Mouse (Mus musculus): ENCODE data around the gene Vps13d. TPM values are rescaled to one million over a fixed set of nuclear protein-coding genes. Genes with fewer than 3 reads are reported as not detected.

Vps13d gene
- polyA plus RNA-seq, 1 experiment from 2014 or later = 14.7 TPM

DNA sequence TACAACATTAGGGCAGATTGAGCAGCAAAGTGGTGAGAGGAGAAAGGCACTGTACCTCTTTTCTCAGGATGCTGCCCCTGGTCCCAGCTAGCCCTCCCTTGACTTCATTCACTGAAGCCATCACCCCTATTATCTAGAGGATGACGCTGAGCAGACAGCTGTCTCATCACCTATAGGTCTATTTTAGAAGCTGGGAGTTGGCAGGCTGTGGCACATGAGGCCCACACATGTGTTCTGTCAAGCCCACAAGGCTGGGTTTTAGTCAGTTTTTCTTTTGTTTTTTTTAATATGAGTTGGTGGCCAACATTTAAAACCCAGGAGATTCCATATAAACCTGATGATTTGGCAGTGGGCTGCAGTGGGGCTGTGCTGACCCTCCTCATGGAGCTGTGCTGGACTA is 142.1 kb downstream of the Vps13d start:
- H3K36me3 ChIP-seq (ENCODE audit: insufficient read depth, low read length) = peaks cover 19% of the 10 kb centered on the region; the same call in 1 of the 2 replicates
- ATAC-seq (replicated peaks; ENCODE audit: low FRiP score, low read depth) (no peak), DNase-seq (ENCODE audit: low spot score) (no peak)
- H3K9ac ChIP-seq (ENCODE audit: low read depth, low read length) = no peak overlapping the region
- no peak for TF ChIP-seq CTCF (IDR thresholded peaks at IDR 0.05; ENCODE audit: low read depth)
- H3K4me3 ChIP-seq (replicated peaks; ENCODE audit: low read depth, low read length) = no peak overlapping the region
- peaks cover 7% of the 10 kb centered on the region; the same call in 1 of the 2 replicates for H3K4me1 ChIP-seq (replicated peaks; ENCODE audit: insufficient read depth, low read length)
- WGBS = 70% methylated on average over 1 of the region's 1 CpGs
- H3K4me2 ChIP-seq (ENCODE audit: low read length) = no peak overlapping the region
- peak overlapping the region; percentile 15; the same call in 1 of the 2 replicates for H3K27ac ChIP-seq
- no peaks in the 10 kb centered on the region for H3K9me3 ChIP-seq (replicated peaks; ENCODE audit: low read length)
- H3K27me3 ChIP-seq (ENCODE audit: insufficient read depth, low read length) = no peaks in the 10 kb centered on the region

DNA sequence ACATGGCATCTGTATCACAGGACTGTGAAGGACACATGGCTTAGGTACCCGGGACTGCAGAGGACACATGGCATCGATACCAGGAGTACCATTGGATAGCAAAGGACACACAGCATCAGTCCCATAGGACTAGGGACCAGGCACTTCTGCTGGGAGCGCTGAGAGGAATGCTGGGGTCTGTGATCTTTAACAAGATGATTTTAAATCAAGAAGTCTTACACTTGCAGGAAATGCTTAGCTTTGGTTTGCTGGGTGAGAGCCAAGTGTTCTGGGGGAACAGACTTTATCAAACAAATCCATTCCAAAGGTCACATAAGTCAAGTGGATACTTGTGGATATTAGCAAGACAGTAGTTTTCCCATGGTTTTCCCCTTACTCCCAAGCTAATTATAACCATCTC is 142.5 kb downstream of the Vps13d start:
- Histone ChIP-seq H3K36me3 (ENCODE audit: insufficient read depth, low read length) (peaks cover 19% of the 10 kb centered on the region; the same call in 1 of the 2 replicates), H3K4me1 (replicated peaks; ENCODE audit: insufficient read depth, low read length) (peaks cover 7% of the 10 kb centered on the region; the same call in 1 of the 2 replicates), H3K4me2 (ENCODE audit: low read length) (no peak overlapping the region), H3K9me3 (replicated peaks; ENCODE audit: low read length) (no peaks in the 10 kb centered on the region), H3K27ac (peak overlapping the region; percentile 15; the same call in 1 of the 2 replicates), H3K4me3 (replicated peaks; ENCODE audit: low read depth, low read length) (no peak overlapping the region), H3K27me3 (ENCODE audit: insufficient read depth, low read length) (no peaks in the 10 kb centered on the region), H3K9ac (ENCODE audit: low read depth, low read length) (no peak overlapping the region)
- WGBS = 73% methylated on average over 3 of the region's 3 CpGs
- DNase-seq (ENCODE audit: low spot score) = peak; percentile 85
- no peak; the same call in 1 of the 2 replicates for ATAC-seq (replicated peaks; ENCODE audit: low FRiP score, low read depth)
- no peak for TF ChIP-seq CTCF (IDR thresholded peaks at IDR 0.05; ENCODE audit: low read depth)

DNA sequence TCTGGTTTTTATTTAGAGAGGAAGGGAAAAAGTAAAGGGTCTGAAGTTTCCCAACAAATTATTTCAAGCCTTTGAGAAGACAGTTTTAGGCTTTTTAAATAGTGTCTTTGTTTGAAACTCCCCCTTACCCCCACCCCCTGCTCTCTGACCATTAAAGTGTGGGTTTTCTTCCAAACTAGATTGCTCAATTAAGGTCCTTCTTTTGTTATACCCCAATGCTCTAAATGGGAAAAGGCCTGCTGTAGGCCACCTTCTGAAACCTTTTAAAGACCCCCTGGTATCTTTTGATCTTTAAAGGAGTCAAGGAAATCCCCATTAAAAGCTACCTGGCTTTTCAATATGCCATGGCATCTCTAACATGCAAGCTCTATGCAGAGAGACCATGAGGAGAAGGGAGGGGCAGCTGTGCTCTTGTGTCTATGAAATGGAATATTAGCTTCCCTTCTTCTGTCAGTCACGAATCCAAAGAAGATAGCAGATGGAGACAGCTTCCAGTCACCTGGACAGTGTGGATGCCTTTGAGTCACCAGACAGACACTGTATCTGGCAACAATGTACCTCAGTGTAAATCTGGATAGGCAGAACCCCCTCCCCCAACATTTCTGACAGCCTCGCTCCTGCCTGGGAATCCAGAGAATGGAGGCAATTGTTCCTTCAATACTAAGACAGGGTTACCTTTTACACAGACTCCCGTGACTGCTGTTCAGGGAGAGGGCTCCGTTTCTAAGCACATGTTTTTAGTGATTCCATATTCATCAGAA is 143.4 kb downstream of the Vps13d start:
- Histone ChIP-seq H3K4me1 (replicated peaks; ENCODE audit: insufficient read depth, low read length) (peaks cover 7% of the 10 kb centered on the region; the same call in 1 of the 2 replicates), H3K36me3 (ENCODE audit: insufficient read depth, low read length) (0 out of 2 replicates have a peak, but pooled peaks cover 10% of the 10 kb centered on the region), H3K9ac (ENCODE audit: low read depth, low read length) (no peak overlapping the region), H3K27me3 (ENCODE audit: insufficient read depth, low read length) (no peaks in the 10 kb centered on the region), H3K27ac (peak overlapping the region; percentile 62; the same call in 1 of the 2 replicates), H3K9me3 (replicated peaks; ENCODE audit: low read length) (no peaks in the 10 kb centered on the region), H3K4me2 (ENCODE audit: low read length) (no peak overlapping the region), H3K4me3 (replicated peaks; ENCODE audit: low read depth, low read length) (no peak overlapping the region)
- no peak for ATAC-seq (replicated peaks; ENCODE audit: low FRiP score, low read depth)
- DNase-seq (ENCODE audit: low spot score) = no peak
- 74% methylated on average over 4 of the region's 4 CpGs for WGBS
- TF ChIP-seq CTCF (IDR thresholded peaks at IDR 0.05; ENCODE audit: low read depth) = no peak

DNA sequence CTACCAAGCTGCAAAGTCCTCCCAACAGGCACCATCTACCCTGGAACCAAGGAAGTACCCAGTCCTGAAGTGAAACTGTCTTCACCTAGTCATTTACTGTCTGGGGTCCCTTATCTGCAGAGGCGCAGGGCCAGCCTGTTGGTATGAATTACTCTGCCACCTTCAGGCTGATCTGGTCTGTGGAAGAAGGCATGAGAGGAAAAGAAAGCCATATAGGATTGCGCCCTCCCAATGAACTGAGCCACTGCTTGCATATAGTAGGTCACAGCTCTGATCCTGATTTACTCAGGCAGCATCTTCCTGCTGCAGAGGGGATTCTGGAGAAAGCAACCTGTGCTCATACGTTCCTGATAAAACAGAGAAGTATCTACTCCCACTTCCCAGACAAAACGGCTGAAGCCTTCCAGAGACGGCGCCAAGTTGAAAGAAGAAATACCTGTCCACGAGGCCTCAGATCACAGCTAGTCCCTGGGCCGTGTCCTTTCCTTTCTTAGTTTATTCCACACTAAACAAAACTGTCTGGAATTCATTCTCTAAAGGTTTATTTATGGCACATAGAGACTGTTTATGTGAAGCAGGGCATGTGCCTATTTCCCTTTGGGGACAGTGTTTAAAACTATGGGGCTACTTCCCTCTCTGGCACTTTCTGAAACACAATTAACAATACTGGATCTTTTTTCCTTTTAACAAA is 144.1 kb downstream of the Vps13d start:
- ATAC-seq (replicated peaks; ENCODE audit: low FRiP score, low read depth) = no peak; the same call in 1 of the 2 replicates
- WGBS = 45% methylated on average over 8 of the region's 8 CpGs
- no peaks in the 10 kb centered on the region for H3K27me3 ChIP-seq (ENCODE audit: insufficient read depth, low read length)
- no peak overlapping the region for H3K9ac ChIP-seq (ENCODE audit: low read depth, low read length)
- no peaks in the 10 kb centered on the region for H3K9me3 ChIP-seq (replicated peaks; ENCODE audit: low read length)
- peak; percentile 68 for TF ChIP-seq CTCF (IDR thresholded peaks at IDR 0.05; ENCODE audit: low read depth)
- H3K27ac ChIP-seq = peak overlapping the region; percentile 62
- H3K36me3 ChIP-seq (ENCODE audit: insufficient read depth, low read length) = 0 out of 2 replicates have a peak, but pooled peaks cover 10% of the 10 kb centered on the region
- no peak overlapping the region for H3K4me2 ChIP-seq (ENCODE audit: low read length)
- H3K4me3 ChIP-seq (replicated peaks; ENCODE audit: low read depth, low read length) = no peak overlapping the region
- peaks cover 7% of the 10 kb centered on the region; the same call in 1 of the 2 replicates for H3K4me1 ChIP-seq (replicated peaks; ENCODE audit: insufficient read depth, low read length)
- peak; percentile 72 for DNase-seq (ENCODE audit: low spot score)

DNA sequence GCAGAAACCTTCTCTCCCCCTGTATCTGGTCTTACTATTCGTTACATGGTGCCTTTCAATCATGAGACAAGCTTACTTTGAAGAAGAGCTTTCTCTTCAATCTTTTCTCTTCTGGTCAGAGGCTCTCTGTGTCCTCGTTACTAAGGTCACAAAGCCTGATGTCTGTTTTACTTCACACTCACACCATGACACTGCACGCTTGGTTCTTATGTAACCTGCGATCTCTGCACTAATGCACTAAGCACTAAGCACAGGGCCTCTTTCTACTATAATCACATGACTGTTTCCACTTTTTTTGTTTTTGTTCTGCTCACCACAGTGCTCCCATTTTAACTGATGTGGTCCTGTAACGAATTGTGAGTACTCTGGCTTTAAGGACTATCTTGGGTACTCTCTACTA is 146.8 kb downstream of the Vps13d start:
- WGBS = 82% methylated on average over 5 of the region's 5 CpGs
- Histone ChIP-seq H3K9me3 (replicated peaks; ENCODE audit: low read length) (no peaks in the 10 kb centered on the region), H3K27ac (no peak overlapping the region), H3K27me3 (ENCODE audit: insufficient read depth, low read length) (no peaks in the 10 kb centered on the region), H3K4me3 (replicated peaks; ENCODE audit: low read depth, low read length) (no peak overlapping the region), H3K9ac (ENCODE audit: low read depth, low read length) (no peak overlapping the region), H3K36me3 (ENCODE audit: insufficient read depth, low read length) (peaks cover 17% of the 10 kb centered on the region; the same call in 1 of the 2 replicates), H3K4me2 (ENCODE audit: low read length) (no peak overlapping the region), H3K4me1 (replicated peaks; ENCODE audit: insufficient read depth, low read length) (peaks cover 7% of the 10 kb centered on the region; the same call in 1 of the 2 replicates)
- ATAC-seq (replicated peaks; ENCODE audit: low FRiP score, low read depth) (no peak), DNase-seq (ENCODE audit: low spot score) (no peak)
- TF ChIP-seq CTCF (IDR thresholded peaks at IDR 0.05; ENCODE audit: low read depth) = no peak

DNA sequence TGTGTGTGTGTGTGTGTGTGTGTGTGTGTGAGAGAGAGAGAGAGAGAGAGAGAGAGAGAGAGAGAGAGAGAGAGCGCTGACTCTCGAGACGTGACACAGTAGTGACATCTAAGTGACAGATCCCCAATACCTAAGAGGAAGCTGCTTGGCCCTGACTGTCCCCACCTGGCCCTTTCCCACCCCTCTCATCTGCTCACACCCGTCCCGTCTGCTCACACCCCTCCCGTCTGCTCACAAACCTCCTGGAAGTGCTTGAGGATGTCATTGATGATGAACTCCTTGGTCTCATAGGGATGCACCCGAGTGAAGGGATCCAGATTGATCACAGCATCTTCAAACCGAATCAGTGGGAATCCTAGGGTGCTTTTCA is 148.8 kb downstream of the Vps13d start:
- ATAC-seq (replicated peaks; ENCODE audit: low FRiP score, low read depth) = no peak
- Histone ChIP-seq H3K4me2 (ENCODE audit: low read length) (no peak overlapping the region), H3K4me1 (replicated peaks; ENCODE audit: insufficient read depth, low read length) (peaks cover 3% of the 10 kb centered on the region; the same call in 1 of the 2 replicates), H3K9me3 (replicated peaks; ENCODE audit: low read length) (no peaks in the 10 kb centered on the region), H3K4me3 (replicated peaks; ENCODE audit: low read depth, low read length) (no peak overlapping the region), H3K9ac (ENCODE audit: low read depth, low read length) (no peak overlapping the region), H3K27me3 (ENCODE audit: insufficient read depth, low read length) (no peaks in the 10 kb centered on the region), H3K36me3 (ENCODE audit: insufficient read depth, low read length) (peaks cover 12% of the 10 kb centered on the region; the same call in 1 of the 2 replicates), H3K27ac (no peak overlapping the region)
- DNase-seq (ENCODE audit: low spot score) = no peak
- 87% methylated on average over 8 of the region's 8 CpGs for WGBS
- no peak for TF ChIP-seq CTCF (IDR thresholded peaks at IDR 0.05; ENCODE audit: low read depth)

Data from kidney, postnatal 0 days (tissue).